Mouse (Mus musculus): ENCODE results near the gene Ctnnbip1. TPM values are rescaled to one million over a fixed set of nuclear protein-coding genes. Genes with fewer than 3 reads are reported as not detected.
A peak's percentile ranks its signal among the peaks of the same experiment; 100 is the strongest.

Gene Ctnnbip1
- total RNA-seq, 1 experiment from 2014 or later = 4.7 TPM

DNA sequence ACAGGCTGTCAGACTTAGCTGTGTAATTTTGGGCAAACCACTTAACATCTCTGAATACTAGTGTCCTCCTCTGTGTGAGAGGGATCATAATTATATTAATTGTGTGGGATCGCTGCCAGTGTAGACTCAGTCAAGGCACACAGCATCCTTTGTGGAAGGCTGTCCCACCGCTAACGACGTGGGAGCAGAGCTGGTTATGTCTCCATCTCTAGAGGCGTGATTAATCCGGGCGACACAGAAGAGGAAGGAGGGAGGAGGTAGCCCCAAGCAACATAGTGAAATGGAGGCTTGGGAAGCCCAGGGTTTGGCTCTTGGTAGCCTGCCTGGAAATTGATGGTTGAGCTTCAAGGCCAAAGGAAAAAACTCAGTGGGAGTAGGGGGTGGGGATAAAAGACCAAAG lies 60.8 kb downstream of the Ctnnbip1 start:
- ATAC-seq (replicated peaks; ENCODE audit: low read depth, poor library complexity, severe bottlenecking) = no peak

DNA sequence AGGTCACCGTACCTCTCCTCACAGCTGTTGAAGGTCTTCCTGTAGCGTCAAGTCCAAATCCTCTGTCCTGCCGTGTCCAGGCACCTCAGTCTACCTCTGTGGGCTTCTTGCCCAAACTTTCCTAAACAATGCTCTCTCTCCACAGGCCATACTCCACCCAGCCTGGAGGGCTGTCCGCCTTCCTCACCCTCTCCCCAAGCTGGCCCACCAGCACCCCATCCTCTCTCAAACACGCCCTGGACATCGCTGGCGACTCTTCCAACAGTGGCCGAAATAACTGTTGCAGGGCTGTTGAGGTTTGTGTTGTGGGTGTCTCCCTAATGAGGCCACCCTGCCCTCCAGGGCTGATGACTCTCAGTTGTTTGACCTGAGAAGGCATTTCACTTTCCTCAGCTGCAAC lies 67.2 kb downstream of the Ctnnbip1 start:
- no peak for ATAC-seq (replicated peaks; ENCODE audit: low read depth, poor library complexity, severe bottlenecking)

DNA sequence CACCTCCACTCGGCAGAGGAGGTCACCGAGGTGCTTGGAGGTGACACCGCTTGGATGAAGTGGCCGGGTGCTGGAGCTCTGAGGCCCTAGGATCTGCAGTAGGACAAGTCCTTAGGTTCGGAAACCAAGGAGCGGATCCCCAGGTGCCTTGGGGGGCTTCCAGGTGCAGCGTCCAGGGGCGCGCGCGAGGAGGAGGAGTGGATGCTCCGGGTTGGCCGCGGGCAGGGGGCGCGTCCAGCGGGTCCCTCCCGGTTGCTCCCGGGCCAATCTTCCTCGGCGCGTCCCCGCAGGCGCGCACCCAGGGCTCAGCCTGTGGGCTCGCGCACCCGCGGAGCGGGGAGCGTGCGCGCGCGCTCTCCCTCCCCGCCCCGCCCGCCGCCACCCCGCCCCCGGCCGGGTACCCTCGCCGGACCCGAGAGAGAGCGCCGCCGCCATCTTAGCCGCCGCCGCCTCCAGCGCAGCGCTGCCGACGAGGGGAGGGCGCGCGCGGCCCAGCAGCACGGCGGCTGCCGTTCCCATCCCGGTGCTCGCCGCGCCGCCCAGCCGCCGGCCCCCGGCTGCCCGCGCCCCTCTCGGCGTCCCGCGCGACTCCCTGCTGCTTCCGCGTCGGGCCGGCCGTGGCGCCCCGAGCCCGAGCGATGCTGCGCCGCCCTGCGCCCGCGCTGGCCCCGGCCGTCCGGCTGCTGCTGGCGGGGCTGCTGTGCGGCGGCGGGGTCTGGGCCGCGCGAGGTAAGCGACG lies 68.2 kb downstream of the Ctnnbip1 start, which contains the start of gene Clstn1:
TSS of gene Clstn1 (plus strand) at position 425 of the 739 bp plus-strand sequence.
- peak; percentile 34 for ATAC-seq (replicated peaks; ENCODE audit: low read depth, poor library complexity, severe bottlenecking)

DNA sequence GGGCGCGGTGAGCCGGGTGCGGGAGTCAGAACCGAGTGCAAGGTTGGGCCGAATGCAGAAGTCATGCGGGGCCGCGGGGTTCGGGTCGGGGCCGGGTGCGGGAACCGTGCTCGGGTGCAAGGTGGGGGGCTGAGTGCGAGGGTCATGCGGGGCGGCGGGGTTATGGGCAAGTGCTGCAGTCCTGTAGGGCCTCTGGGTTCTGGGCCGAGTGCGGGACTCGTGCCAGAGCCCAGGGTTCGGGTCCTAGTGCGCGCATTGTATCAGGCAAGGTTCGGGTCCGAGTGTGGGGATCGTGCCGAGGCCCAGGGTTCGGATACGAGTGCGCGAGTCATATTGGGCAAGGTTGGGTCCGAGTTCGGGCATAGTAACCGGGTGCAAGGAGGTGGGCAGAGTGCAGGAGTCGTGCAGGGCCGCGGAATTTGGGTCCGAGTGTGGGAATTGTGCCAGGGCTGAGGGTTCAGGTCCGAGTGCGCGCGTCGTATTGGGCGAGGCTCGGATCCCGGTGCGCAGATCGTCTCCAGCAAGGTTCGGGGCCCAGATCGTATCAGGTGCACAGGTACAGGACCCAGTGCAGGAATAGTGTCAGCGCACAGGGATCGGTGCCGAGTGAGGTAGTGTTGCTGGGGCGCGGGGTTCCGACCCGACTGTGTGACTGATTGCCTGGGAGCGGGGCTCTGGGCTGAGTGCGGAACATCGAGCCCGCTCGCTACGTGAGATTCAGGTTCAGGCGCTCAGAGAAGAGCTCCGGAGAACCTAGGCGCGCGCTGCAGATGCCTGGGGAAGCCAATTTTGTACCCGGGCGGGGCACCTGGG lies 69.0 kb downstream of the Ctnnbip1 start:
- peak; percentile 23 for ATAC-seq (replicated peaks; ENCODE audit: low read depth, poor library complexity, severe bottlenecking)

DNA sequence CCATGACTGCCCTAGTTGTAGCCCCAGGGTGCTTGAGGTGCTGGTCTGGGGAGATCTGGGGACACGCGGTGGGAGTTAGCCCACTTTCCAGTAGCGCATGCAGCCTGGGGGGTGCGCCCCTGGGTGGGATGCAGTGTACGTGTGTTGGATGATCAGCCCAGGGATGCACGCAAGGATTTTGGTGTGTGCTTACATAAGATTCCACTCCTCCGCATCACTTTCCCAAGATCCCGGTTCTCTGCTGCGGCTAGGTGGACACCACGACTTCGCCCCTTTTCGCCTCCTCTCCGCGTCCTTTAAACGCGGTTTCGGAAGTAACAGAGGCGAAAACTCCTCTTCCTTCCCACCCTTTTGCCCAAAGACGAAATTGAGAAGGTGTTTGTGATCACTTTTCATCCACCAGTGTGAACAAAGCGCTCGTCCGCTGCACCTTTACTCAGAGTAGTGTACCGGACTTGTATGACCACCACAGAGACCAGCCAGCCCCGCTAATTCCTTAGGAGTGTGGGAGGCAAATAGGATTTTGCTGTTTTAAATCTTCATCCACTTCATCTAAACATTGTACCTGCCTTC lies 69.6 kb downstream of the Ctnnbip1 start:
- no peak for ATAC-seq (replicated peaks; ENCODE audit: low read depth, poor library complexity, severe bottlenecking)

DNA sequence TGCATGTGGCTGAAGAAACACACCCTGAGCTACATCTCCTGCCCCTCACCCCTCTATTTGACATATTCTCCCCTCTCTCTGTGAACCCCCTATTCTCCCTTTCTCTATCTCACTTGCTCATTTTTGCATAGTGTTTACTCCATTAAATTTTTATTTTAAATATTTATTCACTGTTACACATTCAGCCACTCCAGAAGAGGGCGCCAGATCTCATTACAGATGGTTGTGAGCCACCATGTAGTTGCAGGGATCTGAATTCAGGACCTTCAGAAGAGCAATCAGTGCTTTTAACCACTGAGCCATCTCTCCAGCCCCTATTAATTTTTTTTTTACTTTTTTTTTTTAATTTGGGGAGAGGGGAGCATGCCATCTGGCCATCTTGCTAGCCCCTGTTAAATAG lies 72.2 kb downstream of the Ctnnbip1 start:
- ATAC-seq (replicated peaks; ENCODE audit: low read depth, poor library complexity, severe bottlenecking) = no peak

DNA sequence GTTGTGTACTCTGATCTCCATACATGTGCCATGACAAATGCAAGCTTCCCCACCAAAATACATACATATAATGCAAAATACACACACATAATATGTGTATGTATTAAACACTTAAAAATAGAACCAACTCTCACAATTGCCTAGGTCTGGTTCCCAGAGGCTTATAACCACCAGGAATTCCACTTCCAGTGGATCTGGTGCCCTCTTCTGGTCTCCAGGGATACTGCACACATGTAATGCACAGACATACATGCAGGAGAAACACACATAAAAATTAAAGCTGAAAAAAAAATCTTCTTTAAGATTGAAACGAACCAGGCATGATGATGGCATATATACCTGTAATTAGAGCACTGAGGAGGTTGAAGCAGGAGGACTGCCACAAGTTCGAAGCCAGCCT lies 73.5 kb downstream of the Ctnnbip1 start:
- no peak for ATAC-seq (replicated peaks; ENCODE audit: low read depth, poor library complexity, severe bottlenecking)

DNA sequence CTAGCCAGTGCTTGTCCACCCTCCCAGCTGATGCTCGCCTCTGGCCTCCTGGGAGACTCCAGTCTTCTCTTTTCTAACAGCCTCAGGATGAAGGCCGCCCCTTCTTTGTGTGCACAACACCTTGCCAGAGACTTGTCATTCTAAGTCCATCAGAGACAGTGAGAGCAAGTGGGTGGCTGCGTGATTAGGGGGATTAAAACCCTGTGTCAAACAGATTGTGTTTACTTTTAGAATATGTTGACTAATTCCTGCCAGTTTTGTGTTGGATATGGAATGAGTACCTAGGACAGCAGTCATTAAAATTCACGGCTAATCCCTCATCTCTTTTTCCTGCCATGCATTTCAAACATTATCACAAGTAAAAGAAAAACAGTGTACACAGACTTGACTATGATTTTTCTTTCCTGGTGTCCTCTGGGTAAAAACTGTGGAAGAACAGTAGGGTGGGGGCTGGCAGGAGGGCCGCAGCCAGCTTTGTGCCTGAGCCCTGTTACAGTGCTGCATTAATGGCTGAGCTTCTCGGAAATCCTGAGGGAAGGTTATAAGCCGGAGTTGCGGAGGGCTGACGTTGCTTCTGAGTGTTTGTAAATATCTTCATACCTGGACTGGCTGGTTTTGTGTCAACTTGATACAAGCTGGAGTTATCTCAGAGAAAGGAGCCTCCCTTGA lies 77.0 kb downstream of the Ctnnbip1 start:
- ATAC-seq (replicated peaks; ENCODE audit: low read depth, poor library complexity, severe bottlenecking) = no peak

DNA sequence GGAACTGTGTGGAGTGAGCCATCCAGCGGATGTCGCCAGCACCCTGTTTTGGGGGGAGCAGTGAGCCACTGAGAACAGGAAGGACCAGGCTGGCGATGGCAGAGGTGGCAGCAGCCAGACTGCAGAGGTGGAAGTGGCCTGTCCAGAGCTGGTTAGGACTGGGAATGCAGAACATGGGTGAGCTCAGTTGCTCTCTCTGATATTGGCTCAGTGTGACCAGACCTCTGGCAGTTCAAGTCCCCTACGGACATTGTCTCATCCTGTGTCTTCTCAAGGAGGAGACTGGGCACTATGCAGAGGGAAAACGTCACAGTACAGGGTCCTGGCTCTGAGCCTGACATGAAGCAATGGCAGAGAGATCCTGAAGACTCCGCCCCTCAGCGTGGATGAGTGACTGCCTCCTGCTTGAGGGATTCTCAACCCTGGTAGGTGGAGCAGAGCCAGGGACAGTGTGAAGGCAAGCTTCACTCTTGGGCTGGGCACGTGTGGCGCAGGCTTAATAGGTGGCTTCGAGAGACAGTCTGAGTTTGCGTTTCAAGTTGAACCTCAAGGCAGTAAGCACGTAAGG lies 79.7 kb downstream of the Ctnnbip1 start:
- peak; percentile 25; the same call in 1 of the 2 replicates for ATAC-seq (replicated peaks; ENCODE audit: low read depth, poor library complexity, severe bottlenecking)

DNA sequence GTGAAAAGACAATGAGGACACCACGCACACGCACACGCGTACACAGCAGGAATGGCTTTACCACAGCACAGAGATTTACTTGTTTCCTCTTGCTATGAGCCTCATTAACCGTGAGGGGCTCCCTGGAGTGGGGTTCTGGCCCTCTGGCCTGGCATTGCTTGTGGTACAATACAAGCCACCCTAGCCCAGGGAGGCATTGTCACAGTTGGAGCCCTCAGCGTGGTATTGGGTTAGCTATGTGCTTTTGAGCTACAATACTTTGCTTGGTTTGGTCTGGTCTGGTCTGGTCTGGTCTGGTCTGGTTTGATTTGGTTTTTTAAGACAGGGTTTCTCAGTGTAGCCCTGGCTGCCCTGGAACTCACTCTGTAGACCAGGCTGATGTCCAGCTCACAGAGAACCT lies 81.5 kb downstream of the Ctnnbip1 start:
- ATAC-seq (replicated peaks; ENCODE audit: low read depth, poor library complexity, severe bottlenecking) = no peak

DNA sequence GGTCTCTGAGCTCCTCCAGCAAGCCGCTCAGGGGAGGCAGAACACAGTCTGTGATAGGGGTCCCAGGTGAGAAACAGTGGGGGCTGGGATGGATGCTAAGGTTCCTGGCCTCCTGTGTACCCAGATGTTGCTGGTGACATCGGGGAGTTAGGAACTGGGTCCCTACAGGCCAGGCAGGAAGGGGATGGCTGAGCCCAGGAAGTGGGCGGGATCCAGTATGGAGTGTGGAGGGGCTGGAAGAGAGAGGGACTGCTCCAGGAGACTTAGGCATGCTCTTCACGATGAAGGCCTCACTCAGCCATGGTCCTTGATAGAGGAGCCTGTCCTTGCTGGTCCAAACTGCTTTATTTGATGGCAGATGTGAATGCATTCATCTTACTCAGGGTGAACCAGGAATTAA lies 82.1 kb downstream of the Ctnnbip1 start:
- ATAC-seq (replicated peaks; ENCODE audit: low read depth, poor library complexity, severe bottlenecking) = no peak

DNA sequence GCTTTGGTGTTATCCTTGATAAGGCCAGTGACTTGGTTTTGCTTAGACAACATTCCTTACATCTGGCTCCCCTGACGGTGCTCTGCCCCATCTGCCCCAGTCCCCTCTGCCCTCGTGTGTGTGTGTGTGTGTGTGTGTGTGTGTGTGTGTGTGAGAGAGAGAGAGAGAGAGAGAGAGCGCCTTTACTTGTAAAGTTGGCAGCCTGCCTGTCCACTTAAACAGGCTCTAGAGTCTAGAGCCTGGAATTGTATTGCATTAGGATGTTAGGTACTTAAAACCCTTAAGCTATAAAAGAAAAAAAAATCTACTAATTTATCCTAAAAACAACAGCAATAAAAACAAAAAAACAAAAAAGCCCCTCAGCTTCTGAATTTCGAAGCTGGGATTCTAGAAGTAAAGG lies 83.4 kb downstream of the Ctnnbip1 start:
- no peak for ATAC-seq (replicated peaks; ENCODE audit: low read depth, poor library complexity, severe bottlenecking)

DNA sequence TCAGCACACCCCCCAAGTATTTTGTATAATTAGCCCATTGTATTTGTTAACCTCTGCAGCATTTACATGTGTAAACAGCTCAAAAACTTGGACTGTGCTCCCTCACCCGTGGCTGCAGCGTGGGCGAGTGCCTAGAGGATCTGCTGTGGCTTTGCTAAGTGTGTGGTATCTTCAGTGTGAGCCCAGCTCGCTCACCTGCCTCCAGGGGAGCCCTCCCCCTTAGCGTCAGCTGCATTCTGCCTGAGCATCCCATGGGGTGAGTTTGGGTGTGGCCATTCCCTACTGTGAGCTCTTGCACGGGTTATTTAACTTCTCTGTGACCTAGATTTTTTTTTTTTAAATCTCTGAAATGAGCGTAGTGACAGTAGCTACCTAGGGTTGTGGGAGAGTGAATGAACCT lies 84.2 kb downstream of the Ctnnbip1 start:
- no peak for ATAC-seq (replicated peaks; ENCODE audit: low read depth, poor library complexity, severe bottlenecking)

DNA sequence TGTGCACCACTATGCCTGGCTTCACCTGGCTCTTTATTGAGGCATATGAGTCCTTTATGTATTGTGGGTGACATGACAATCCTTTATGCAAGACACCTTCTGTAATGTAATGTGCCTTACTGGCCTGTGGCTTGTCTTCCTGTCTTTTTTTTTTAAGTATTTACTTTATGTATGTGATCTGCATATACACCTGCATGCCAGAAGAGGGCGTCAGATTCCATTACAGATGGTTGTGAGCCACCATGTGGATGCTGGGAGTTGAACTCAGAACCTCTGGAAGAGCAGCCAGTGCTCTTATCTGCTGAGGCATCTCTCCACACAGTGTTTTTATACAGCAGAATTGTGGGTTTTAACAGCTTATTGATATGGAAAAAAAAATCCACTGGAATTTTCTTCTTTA lies 85.8 kb downstream of the Ctnnbip1 start:
- ATAC-seq (replicated peaks; ENCODE audit: low read depth, poor library complexity, severe bottlenecking) = no peak

DNA sequence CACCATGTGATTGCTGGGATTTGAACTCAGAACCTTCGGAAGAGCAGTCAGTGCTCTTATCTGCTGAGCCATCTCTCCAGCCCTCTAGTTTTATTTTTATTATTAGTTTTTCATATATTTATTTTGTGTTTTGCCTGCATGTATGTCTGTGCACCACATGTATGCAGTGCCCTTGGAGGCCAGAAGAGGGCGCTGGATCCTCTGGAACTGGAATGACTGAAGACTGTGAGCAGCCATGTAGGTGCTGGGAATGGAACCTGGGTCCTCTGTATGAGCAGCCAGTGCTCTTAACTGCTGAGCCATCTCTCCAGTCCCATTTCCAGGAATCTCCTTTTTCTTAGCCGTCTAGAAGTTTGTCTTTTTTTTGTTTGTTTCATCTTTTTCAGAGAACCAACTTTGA lies 86.5 kb downstream of the Ctnnbip1 start:
- no peak for ATAC-seq (replicated peaks; ENCODE audit: low read depth, poor library complexity, severe bottlenecking)

DNA sequence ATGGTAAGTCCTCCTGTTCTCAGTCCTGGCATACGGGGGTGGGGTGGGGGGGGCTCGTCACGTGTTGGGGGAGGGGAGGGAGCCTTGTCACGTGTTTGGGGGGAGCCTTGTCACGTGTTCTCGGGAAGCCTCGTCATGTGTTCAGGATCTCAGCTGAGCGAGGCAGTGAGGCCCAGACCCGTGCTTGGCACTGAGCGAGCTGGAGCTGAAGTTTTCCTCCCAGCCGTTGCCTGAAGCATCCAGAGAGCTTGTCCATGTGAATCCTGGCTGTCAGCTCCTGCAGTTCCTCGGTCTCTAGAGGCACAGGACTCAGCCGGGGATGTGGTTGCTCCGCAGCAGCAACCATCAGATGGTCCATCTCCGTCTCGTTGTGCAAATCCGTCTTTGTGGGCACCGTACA lies 88.0 kb downstream of the Ctnnbip1 start:
- ATAC-seq (replicated peaks; ENCODE audit: low read depth, poor library complexity, severe bottlenecking) = no peak

DNA sequence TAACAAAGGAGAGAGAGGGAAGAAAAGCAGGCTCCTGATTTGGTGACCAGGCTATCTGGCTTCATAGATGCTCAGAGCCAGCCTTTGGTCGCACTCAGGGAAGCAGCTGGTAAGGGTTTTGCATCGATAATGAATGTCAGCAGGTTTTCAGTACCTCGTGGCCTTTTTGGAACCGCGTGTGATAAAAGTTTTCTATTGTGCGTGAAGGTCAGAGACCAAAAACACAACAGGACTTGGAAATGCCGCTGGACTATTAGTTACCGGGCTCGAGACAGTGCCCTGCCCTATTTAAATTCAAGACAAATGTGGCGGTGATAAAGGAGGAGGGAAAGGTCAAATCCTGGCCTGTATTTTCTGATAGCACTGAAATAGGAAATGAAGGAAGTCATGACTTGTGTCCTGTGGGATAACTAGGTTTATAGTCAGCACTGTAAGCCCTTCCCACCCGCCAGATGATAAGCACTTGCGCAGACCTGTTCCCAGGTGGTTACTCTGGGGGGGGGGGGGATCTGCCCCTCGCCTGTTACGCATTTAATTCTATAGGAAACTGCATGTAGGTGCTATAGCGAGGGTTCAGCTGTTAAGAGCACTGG lies 88.8 kb downstream of the Ctnnbip1 start:
- peak; percentile 15 for ATAC-seq (replicated peaks; ENCODE audit: low read depth, poor library complexity, severe bottlenecking)

DNA sequence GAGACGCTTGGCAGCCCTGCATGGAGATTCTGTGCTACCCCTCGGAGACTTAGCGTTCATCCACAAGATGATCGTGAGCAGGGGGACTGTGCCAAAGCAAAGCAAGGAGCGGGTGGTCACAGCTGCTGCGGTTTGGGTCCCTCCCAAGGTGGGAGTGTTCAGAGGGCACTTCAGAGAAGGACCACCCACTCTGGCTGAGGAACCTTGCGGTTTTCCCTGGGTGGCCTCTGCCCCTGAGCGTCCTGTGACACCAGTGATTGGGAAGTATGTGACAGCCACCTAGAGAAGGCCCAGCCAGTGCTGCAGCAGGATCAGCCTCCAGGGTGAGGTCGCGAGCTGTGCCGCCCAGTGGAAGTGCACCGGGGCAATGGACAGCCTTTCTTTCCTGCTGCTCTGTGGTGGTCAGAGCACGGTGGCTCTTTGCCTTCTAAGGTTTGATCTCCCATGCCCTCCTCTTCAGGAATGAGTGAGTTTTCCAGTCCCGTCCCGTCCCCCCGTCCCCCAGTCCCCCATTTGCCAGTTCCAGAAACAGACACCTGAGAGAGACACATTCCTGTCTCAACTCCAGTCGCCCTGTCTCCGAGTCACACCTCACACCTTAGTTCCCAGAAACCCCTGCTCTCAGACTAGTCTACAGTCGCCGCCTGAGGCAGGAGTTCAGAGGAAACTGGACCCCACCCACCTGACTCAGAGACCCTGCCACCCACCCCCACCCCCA lies 89.7 kb downstream of the Ctnnbip1 start:
- ATAC-seq (replicated peaks; ENCODE audit: low read depth, poor library complexity, severe bottlenecking) = peak; percentile 80

DNA sequence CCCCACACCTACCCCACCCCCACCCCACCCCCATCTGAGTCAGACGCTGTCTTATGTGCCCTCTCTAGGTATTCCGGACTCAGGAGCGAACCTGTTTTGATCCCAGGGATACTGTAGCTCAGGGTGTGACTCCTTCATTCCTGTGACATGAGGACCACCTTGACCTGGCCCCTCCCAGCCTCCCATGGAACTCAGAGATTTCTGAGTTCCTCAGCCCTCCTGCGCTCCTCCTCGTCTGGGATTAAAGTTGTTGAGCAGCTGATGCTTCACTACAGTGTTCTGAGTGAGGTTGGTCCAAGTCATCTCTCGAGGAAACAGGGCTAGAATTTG lies 90.2 kb downstream of the Ctnnbip1 start:
- no peak for ATAC-seq (replicated peaks; ENCODE audit: low read depth, poor library complexity, severe bottlenecking)

All from common myeloid progenitor, adult 5-6 weeks (primary cell).